Mouse (Mus musculus): ENCODE measurements around the gene Snx9.

The Snx9 gene

GRCm38 (mm10) chr17:5932161-5932560 is 91.0 kb downstream of the Snx9 start:
- DNase-seq (ENCODE audit: low spot score) = no peak

GRCm38 (mm10) chr17:5934554-5935324 is 93.6 kb downstream of the Snx9 start:
- peak; percentile 78 for DNase-seq (ENCODE audit: low spot score)

GRCm38 (mm10) chr17:5935680-5936079 is 94.6 kb downstream of the Snx9 start:
- no peak for DNase-seq (ENCODE audit: low spot score)

- no peak for DNase-seq (ENCODE audit: low spot score)
These were observed 95.1 kb downstream of the Snx9 start for GRCm38 (mm10) chr17:5936276-5936675.

GRCm38 (mm10) chr17:5937441-5937840 is 96.3 kb downstream of the Snx9 start:
- DNase-seq (ENCODE audit: low spot score) = no peak

- no peak for DNase-seq (ENCODE audit: low spot score)
These were observed 98.7 kb downstream of the Snx9 start for GRCm38 (mm10) chr17:5939871-5940270.

GRCm38 (mm10) chr17:5940792-5941191 is 99.7 kb downstream of the Snx9 start:
- peak; percentile 26 for DNase-seq (ENCODE audit: low spot score)

GRCm38 (mm10) chr17:5941230-5942043 is 100.3 kb downstream of the Snx9 start, which contains the start of gene Synj2:
Gene Synj2, plus strand, starts transcription at chr17:5941280.
- DNase-seq (ENCODE audit: low spot score) = no peak

- no peak for DNase-seq (ENCODE audit: low spot score)
These were observed 101.0 kb downstream of the Snx9 start for GRCm38 (mm10) chr17:5942156-5942555.

GRCm38 (mm10) chr17:5943053-5943452 is 101.9 kb downstream of the Snx9 start:
- no peak for DNase-seq (ENCODE audit: low spot score)

GRCm38 (mm10) chr17:5947039-5947438 is 105.9 kb downstream of the Snx9 start:
- no peak for DNase-seq (ENCODE audit: low spot score)

GRCm38 (mm10) chr17:5952455-5952854 is 111.3 kb downstream of the Snx9 start:
- no peak for DNase-seq (ENCODE audit: low spot score)

GRCm38 (mm10) chr17:5956350-5957000 is 115.3 kb downstream of the Snx9 start:
- DNase-seq (ENCODE audit: low spot score) = no peak

- DNase-seq (ENCODE audit: low spot score) = no peak
These were observed 116.0 kb downstream of the Snx9 start for GRCm38 (mm10) chr17:5957097-5957496.

- no peak for DNase-seq (ENCODE audit: low spot score)
These were observed 117.1 kb downstream of the Snx9 start for GRCm38 (mm10) chr17:5958229-5958628.

- DNase-seq (ENCODE audit: low spot score) = no peak
These were observed 117.5 kb downstream of the Snx9 start for GRCm38 (mm10) chr17:5958636-5959035.

GRCm38 (mm10) chr17:5959096-5959495 is 118.0 kb downstream of the Snx9 start:
- DNase-seq (ENCODE audit: low spot score) = no peak

GRCm38 (mm10) chr17:5959802-5960201 is 118.7 kb downstream of the Snx9 start:
- no peak for DNase-seq (ENCODE audit: low spot score)

- DNase-seq (ENCODE audit: low spot score) = no peak
These were observed 122.6 kb downstream of the Snx9 start for GRCm38 (mm10) chr17:5963766-5964165.

GRCm38 (mm10) chr17:5965084-5965781 is 124.1 kb downstream of the Snx9 start:
- no peak for DNase-seq (ENCODE audit: low spot score)

GRCm38 (mm10) chr17:5966706-5967105 is 125.6 kb downstream of the Snx9 start:
- no peak for DNase-seq (ENCODE audit: low spot score)

- DNase-seq (ENCODE audit: low spot score) = no peak
These were observed 127.4 kb downstream of the Snx9 start for GRCm38 (mm10) chr17:5968562-5968961.

Data from c-Kit-positive CD71-positive TER-119-positive erythroid progenitor cells, embryonic 14.5 days (primary cell).